Mouse (Mus musculus) ES-E14 (cell line): ENCODE results near the gene Col6a4. TPM values are rescaled to one million over a fixed set of nuclear protein-coding genes. Genes with fewer than 3 reads are reported as not detected.

Experiments used
- DNase-seq: peaks from one replicate; pipeline ENCODE4 v3.0.0-alpha.2; 2013; ENCODE audit warnings: low read depth, low spot score
- H3K27ac ChIP-seq: 2 replicates; pipeline ENCODE4 v1.5.1; 2012; ENCODE audit warnings: low read depth, mild to moderate bottlenecking, low read length, moderate library complexity, mixed read lengths; ENCODE audit not compliant: poor library complexity, insufficient read depth, severe bottlenecking
- H3K36me3 ChIP-seq: 2 replicates; pipeline ENCODE4 v1.6.1; 2012; ENCODE audit warnings: mild to moderate bottlenecking, low read length, moderate library complexity, mixed read lengths; ENCODE audit not compliant: control insufficient read depth, poor library complexity, insufficient read depth, severe bottlenecking
- H3K4me1 ChIP-seq, 2 experiments: fragments of 150-350 bp in 1 of 2; sonication (generic) in 1 of 2; 2 replicates each; pipeline ENCODE4 v1.6.1; 2012; ENCODE audit warnings: low read length in 2 of 2, mild to moderate bottlenecking in 1 of 2, mixed read lengths in 1 of 2; ENCODE audit not compliant: control insufficient read depth in 2 of 2, insufficient read depth in 2 of 2, poor library complexity in 1 of 2
- H3K4me3 ChIP-seq, 2 experiments: fragments of 150-350 bp in 1 of 2; sonication (generic) in 1 of 2; 2 replicates each; pipeline ENCODE4 v1.5.1; 2012; ENCODE audit warnings: low read length in 2 of 2, low read depth in 1 of 2, mild to moderate bottlenecking in 1 of 2, mixed read lengths in 1 of 2; ENCODE audit not compliant: insufficient read depth in 1 of 2, poor library complexity in 1 of 2, severe bottlenecking in 1 of 2
- H3K9ac ChIP-seq: 2 replicates; pipeline ENCODE4 v1.6.1; 2012; ENCODE audit warnings: low read depth, mild to moderate bottlenecking, low read length, mixed read lengths; ENCODE audit not compliant: poor library complexity, insufficient read depth, severe bottlenecking
- H3K9me3 ChIP-seq: fragments of 150-350 bp; sonication (generic); 2 replicates; pipeline ENCODE4 v1.6.1; 2012; ENCODE audit warnings: low read depth, mild to moderate bottlenecking, low read length; ENCODE audit not compliant: control insufficient read depth, insufficient read depth
- CHD2 ChIP-seq: IDR thresholded peaks from 2 replicates; pipeline ENCODE4 v1.6.1; 2014; ENCODE audit warnings: mild to moderate bottlenecking, low read depth, low read length, inconsistent platforms
- HCFC1 ChIP-seq: IDR thresholded peaks from 2 replicates; pipeline ENCODE4 v1.6.1; 2012; ENCODE audit warnings: low read length, inconsistent platforms, borderline replicate concordance; ENCODE audit not compliant: insufficient read depth
- ZNF384 ChIP-seq: IDR thresholded peaks from 2 replicates; pipeline ENCODE4 v1.6.1; 2012; ENCODE audit warnings: low read depth, low read length, inconsistent platforms
- in situ Hi-C, 2 experiments: fragments of 600-800 bp; cut with MboI; formaldehyde crosslinking; loops; one replicate each; pipeline ENCODE4 v1.15.1; 2025; ENCODE audit warnings: low sequenced_read_pairs in 2 of 2, inconsistent platforms in 1 of 2; ENCODE audit not compliant: unreplicated experiment in 2 of 2
- total RNA-seq: library from RNA; depleted of rRNA; stranded (reverse); fragments of 300-350 nt; gene quantifications from 2 replicates; pipeline ENCODE4 v1.2.3, GENCODE M21; 2012; rRNA removed

Gene Col6a4
- total RNA-seq, 1 experiment: 3.9 TPM

- H3K9me3 ChIP-seq: no peaks in the 10 kb centered on the region
- TF ChIP-seq HCFC1 (no peak), ZNF384 (no peak), CHD2 (no peak)
- no peak for DNase-seq
- in situ Hi-C loops: no loop called here
- no peak overlapping the region for H3K4me3 ChIP-seq
- no peaks in the 10 kb centered on the region for H3K36me3 ChIP-seq
- H3K9ac ChIP-seq: no peak overlapping the region
- no peaks in the 10 kb centered on the region for H3K4me1 ChIP-seq
- no peak overlapping the region for H3K27ac ChIP-seq
These were observed 149.0 kb downstream of the Col6a4 start for GRCm38 (mm10) chr9:105947577-105947976.

Other genes with a start within 250 kb of the Col6a4 start
- 2.6 and 4.2 TPM in 2 replicates for gene Col6a5, start 136.1 kb downstream of the Col6a4 start, total RNA-seq
- gene Glyctk, start 61.4 kb upstream of the Col6a4 start, total RNA-seq: 3.2 and 5.5 TPM in 2 replicates
- 83.7 and 95.8 TPM in 2 replicates for gene Wdr82, start 74.1 kb upstream of the Col6a4 start, total RNA-seq
- 40.6 and 53.9 TPM in 2 replicates for gene Ppm1m, start 103.0 kb upstream of the Col6a4 start, total RNA-seq
- gene Twf2, start 106.3 kb upstream of the Col6a4 start, total RNA-seq: 135 and 139 TPM in 2 replicates
- gene Tlr9, start 125.8 kb upstream of the Col6a4 start, total RNA-seq: 0.09 TPM in 1 of 2 replicates, not detected in the other
- 36.1 and 48.5 TPM in 2 replicates for gene Alas1, start 151.9 kb upstream of the Col6a4 start, total RNA-seq
- gene Poc1a, start 184.3 kb upstream of the Col6a4 start, total RNA-seq: 19.3 and 21.2 TPM in 2 replicates